Mouse (Mus musculus) limb, embryonic 13.5 days (tissue): ENCODE measurements around the gene Nexn. TPM values are rescaled to one million over a fixed set of nuclear protein-coding genes. Genes with fewer than 3 reads are reported as not detected.
A peak's percentile ranks its signal among the peaks of the same experiment; 100 is the strongest.
"Not testable (repeated sequence)": the region's sequence is repeated elsewhere in the genome, so short reads cannot be mapped to it uniquely, and the experiment has no call there.

Source experiments
- ATAC-seq: fragments of 200-750 bp; cut with Nextera tagmentation; 2 replicates; pipeline ENCODE4 v1.8.0; 2017; ENCODE audit warnings: low read depth, moderate number of reproducible peaks, moderate TSS enrichment; ENCODE audit not compliant: low FRiP score
- H3K27ac ChIP-seq: fragments of 300-500 bp; sonication (generic); 2 replicates; pipeline ENCODE4 v1.5.1; 2015; ENCODE audit warnings: inconsistent platforms, mild to moderate bottlenecking, moderate library complexity
- H3K27me3 ChIP-seq: fragments of 300-500 bp; sonication (generic); 2 replicates; pipeline ENCODE4 v1.6.1; 2015; ENCODE audit warnings: mild to moderate bottlenecking, inconsistent platforms
- H3K36me3 ChIP-seq: fragments of 300-500 bp; sonication (generic); 2 replicates; pipeline ENCODE4 v1.6.1; 2015; ENCODE audit warnings: inconsistent platforms, mild to moderate bottlenecking, moderate library complexity
- H3K4me1 ChIP-seq: fragments of 300-500 bp; sonication (generic); 2 replicates; pipeline ENCODE4 v1.6.1; 2015; ENCODE audit warnings: inconsistent platforms
- H3K4me2 ChIP-seq: fragments of 300-500 bp; sonication (generic); replicated peaks from 2 replicates; pipeline ENCODE4 v1.6.1; 2015; ENCODE audit warnings: inconsistent platforms, mild to moderate bottlenecking, moderate library complexity
- H3K4me3 ChIP-seq: fragments of 300-500 bp; sonication (generic); 2 replicates; pipeline ENCODE4 v1.5.1; 2015; ENCODE audit warnings: moderate library complexity, mild to moderate bottlenecking, inconsistent platforms
- H3K9ac ChIP-seq: fragments of 300-500 bp; sonication (generic); 2 replicates; pipeline ENCODE4 v1.6.1; 2015; ENCODE audit warnings: mild to moderate bottlenecking, inconsistent platforms
- H3K9me3 ChIP-seq: fragments of 300-500 bp; sonication (generic); 2 replicates; pipeline ENCODE4 v1.6.1; 2016; ENCODE audit warnings: inconsistent platforms
- WGBS: fragments of 180-500 bp; shearing (Covaris S2); methylation state at CpG from one replicate; pipeline ENCODE4 v1.1.7; 2015; 5-methylcytosine and 5-hydroxymethylcytosine counted together
- polyA plus RNA-seq: library from polyadenylated mRNA; unstranded; fragments of >200 nt; fragmentation: Nextera tagmentation; extraction: Ambion mirVana; gene quantifications from 2 replicates; pipeline ENCODE4 v1.2.1, GENCODE M21; 2015

The Nexn gene
- polyA plus RNA-seq, 1 experiment from 2014 or later = 27.9 TPM

- Histone ChIP-seq H3K9ac (no peak overlapping the region), H3K4me1 (peaks cover 5% of the 10 kb centered on the region), H3K36me3 (0 out of 2 replicates have a peak, but pooled peaks cover 3% of the 10 kb centered on the region), H3K4me2 (no peak overlapping the region), H3K9me3 (no peaks in the 10 kb centered on the region), H3K27ac (no peak overlapping the region), H3K27me3 (no peaks in the 10 kb centered on the region), H3K4me3 (no peak overlapping the region)
- 64% methylated on average over 3 of the region's 3 CpGs for WGBS
- ATAC-seq = no peak
These were observed 62.2 kb downstream of the Nexn start for GRCm38 (mm10) chr3:152203996-152204395.

GRCm38 (mm10) chr3:152203411-152203810 lies 62.7 kb downstream of the Nexn start:
- Histone ChIP-seq H3K9ac (no peak overlapping the region), H3K4me3 (no peak overlapping the region), H3K4me2 (no peak overlapping the region), H3K27me3 (no peaks in the 10 kb centered on the region), H3K36me3 (0 out of 2 replicates have a peak, but pooled peaks cover 3% of the 10 kb centered on the region), H3K4me1 (peaks cover under 1% of the 10 kb centered on the region), H3K9me3 (no peaks in the 10 kb centered on the region), H3K27ac (no peak overlapping the region)
- WGBS = 84% methylated on average over 6 of the region's 6 CpGs
- ATAC-seq = no peak

- Histone ChIP-seq H3K27ac (no peak overlapping the region), H3K4me3 (no peak overlapping the region), H3K4me2 (no peak overlapping the region), H3K9ac (no peak overlapping the region), H3K36me3 (0 out of 2 replicates have a peak, but pooled peaks cover 3% of the 10 kb centered on the region), H3K27me3 (no peaks in the 10 kb centered on the region), H3K9me3 (no peaks in the 10 kb centered on the region), H3K4me1 (no peaks in the 10 kb centered on the region)
- no peak for ATAC-seq
These were observed 63.2 kb downstream of the Nexn start for GRCm38 (mm10) chr3:152202942-152203341.

GRCm38 (mm10) chr3:152201651-152202050 lies 64.5 kb downstream of the Nexn start:
- no peaks in the 10 kb centered on the region for H3K4me1 ChIP-seq
- ATAC-seq = no peak
- H3K4me2 ChIP-seq = no peak overlapping the region
- no peak overlapping the region for H3K27ac ChIP-seq
- no peaks in the 10 kb centered on the region for H3K9me3 ChIP-seq
- no peaks in the 10 kb centered on the region for H3K36me3 ChIP-seq
- H3K4me3 ChIP-seq = no peak overlapping the region
- 75% methylated on average over 2 of the region's 2 CpGs for WGBS
- no peaks in the 10 kb centered on the region for H3K27me3 ChIP-seq
- H3K9ac ChIP-seq = no peak overlapping the region

- no peaks in the 10 kb centered on the region for H3K9me3 ChIP-seq
- no peak overlapping the region for H3K4me3 ChIP-seq
- no peak overlapping the region for H3K4me2 ChIP-seq
- H3K9ac ChIP-seq = no peak overlapping the region
- H3K27me3 ChIP-seq = no peaks in the 10 kb centered on the region
- ATAC-seq = no peak
- 83% methylated on average over 3 of the region's 3 CpGs for WGBS
- no peak overlapping the region for H3K27ac ChIP-seq
- H3K36me3 ChIP-seq = no peaks in the 10 kb centered on the region
- no peaks in the 10 kb centered on the region for H3K4me1 ChIP-seq
These were observed 65.0 kb downstream of the Nexn start for GRCm38 (mm10) chr3:152201181-152201580.

- no peak overlapping the region for H3K4me3 ChIP-seq
- no peaks in the 10 kb centered on the region for H3K27me3 ChIP-seq
- no peak overlapping the region for H3K4me2 ChIP-seq
- 48% methylated on average over 3 of the region's 3 CpGs for WGBS
- H3K27ac ChIP-seq = no peak overlapping the region
- no peaks in the 10 kb centered on the region for H3K9me3 ChIP-seq
- no peak for ATAC-seq
- H3K9ac ChIP-seq = no peak overlapping the region
- no peaks in the 10 kb centered on the region for H3K4me1 ChIP-seq
- H3K36me3 ChIP-seq = no peaks in the 10 kb centered on the region
These were observed 67.0 kb downstream of the Nexn start for GRCm38 (mm10) chr3:152199125-152199524.

GRCm38 (mm10) chr3:152197246-152197645 lies 68.9 kb downstream of the Nexn start:
- not testable (repeated sequence) for H3K36me3 ChIP-seq, H3K4me3 ChIP-seq, H3K4me1 ChIP-seq, H3K9ac ChIP-seq, H3K27ac ChIP-seq, H3K4me2 ChIP-seq, ATAC-seq, H3K27me3 ChIP-seq, H3K9me3 ChIP-seq
- WGBS = 32% methylated on average over 2 of the region's 2 CpGs

GRCm38 (mm10) chr3:152193635-152194097 lies 72.5 kb downstream of the Nexn start:
- Histone ChIP-seq H3K27me3 (no peaks in the 10 kb centered on the region), H3K9me3 (no peaks in the 10 kb centered on the region), H3K4me1 (peaks cover 18% of the 10 kb centered on the region), H3K27ac (peak overlapping the region; percentile 79), H3K4me3 (peak overlapping the region; percentile 48), H3K36me3 (no peaks in the 10 kb centered on the region), H3K4me2 (peak overlapping the region; percentile 62), H3K9ac (peak overlapping the region; percentile 69)
- peak; percentile 97 for ATAC-seq
- under 1% methylated on average over 17 of the region's 17 CpGs for WGBS

- peak overlapping the region; percentile 69 for H3K9ac ChIP-seq
- no peak for ATAC-seq
- peak overlapping the region; percentile 79 for H3K27ac ChIP-seq
- H3K4me1 ChIP-seq = peaks cover 20% of the 10 kb centered on the region
- H3K9me3 ChIP-seq = no peaks in the 10 kb centered on the region
- peak overlapping the region; percentile 48 for H3K4me3 ChIP-seq
- WGBS = 4% methylated on average over 7 of the region's 7 CpGs
- no peaks in the 10 kb centered on the region for H3K36me3 ChIP-seq
- H3K27me3 ChIP-seq = no peaks in the 10 kb centered on the region
- H3K4me2 ChIP-seq = peak overlapping the region; percentile 62
These were observed 73.0 kb downstream of the Nexn start for GRCm38 (mm10) chr3:152193177-152193576.

- Histone ChIP-seq H3K36me3 (no peaks in the 10 kb centered on the region), H3K27ac (peak overlapping the region; percentile 88), H3K9me3 (no peaks in the 10 kb centered on the region), H3K4me3 (peak overlapping the region; percentile 48), H3K27me3 (no peaks in the 10 kb centered on the region), H3K4me2 (peak overlapping the region; percentile 76), H3K9ac (peak overlapping the region; percentile 69), H3K4me1 (peaks cover 20% of the 10 kb centered on the region)
- WGBS = 6% methylated on average over 9 of the region's 11 CpGs
- peak; percentile 34; the same call in 1 of the 2 replicates for ATAC-seq
These were observed 73.8 kb downstream of the Nexn start for GRCm38 (mm10) chr3:152192238-152192931.

GRCm38 (mm10) chr3:152191791-152192237 lies 74.3 kb downstream of the Nexn start:
- Histone ChIP-seq H3K9me3 (no peaks in the 10 kb centered on the region), H3K27me3 (no peaks in the 10 kb centered on the region), H3K9ac (peak overlapping the region; percentile 69), H3K4me2 (peak overlapping the region; percentile 76), H3K4me3 (peak overlapping the region; percentile 48), H3K27ac (peak overlapping the region; percentile 88), H3K36me3 (0 out of 2 replicates have a peak, but pooled peaks cover under 1% of the 10 kb centered on the region), H3K4me1 (peaks cover 20% of the 10 kb centered on the region)
- ATAC-seq = peak; percentile 66; the same call in 1 of the 2 replicates
- WGBS = 4% methylated on average over 6 of the region's 6 CpGs

GRCm38 (mm10) chr3:152190679-152191477 lies 75.3 kb downstream of the Nexn start:
- ATAC-seq = no peak

More at GRCm38 (mm10) chr3:152190679-152191477, 75.3 kb downstream of the Nexn start:
- no peaks in the 10 kb centered on the region for H3K9me3 ChIP-seq
- peaks cover 10% of the 10 kb centered on the region for H3K36me3 ChIP-seq
- H3K4me2 ChIP-seq = peak overlapping the region; percentile 76
- H3K27me3 ChIP-seq = no peaks in the 10 kb centered on the region
- WGBS = 72% methylated on average over 9 of the region's 9 CpGs
- 0 out of 2 replicates have a peak overlapping the region, but pooled peaks have one; percentile 11 for H3K27ac ChIP-seq
- peak overlapping the region; percentile 64 for H3K9ac ChIP-seq
- peaks cover 27% of the 10 kb centered on the region for H3K4me1 ChIP-seq
- peak overlapping the region; percentile 48 for H3K4me3 ChIP-seq
